Mouse (Mus musculus) neural tube, embryonic 12.5 days (tissue): ENCODE measurements around the gene Odf2l. TPM values are rescaled to one million over a fixed set of nuclear protein-coding genes. Genes with fewer than 3 reads are reported as not detected.

ENCODE experiments used
- ATAC-seq: fragments of 200-750 bp; cut with Nextera tagmentation; 2 replicates; pipeline ENCODE4 v1.8.0; 2017; ENCODE audit warnings: low read depth, mild to moderate bottlenecking, moderate TSS enrichment, moderate library complexity; ENCODE audit not compliant: low FRiP score
- H3K27ac ChIP-seq: fragments of 300-500 bp; sonication (generic); 2 replicates; pipeline ENCODE4 v1.5.1; 2016
- H3K27me3 ChIP-seq: fragments of 300-500 bp; sonication (generic); replicated peaks from 2 replicates; pipeline ENCODE4 v1.6.1; 2016; ENCODE audit warnings: mild to moderate bottlenecking
- H3K36me3 ChIP-seq: fragments of 300-500 bp; sonication (generic); 2 replicates; pipeline ENCODE4 v1.6.1; 2016; ENCODE audit warnings: mild to moderate bottlenecking
- H3K4me1 ChIP-seq: fragments of 300-500 bp; sonication (generic); 2 replicates; pipeline ENCODE4 v1.6.1; 2016
- H3K4me2 ChIP-seq: fragments of 300-500 bp; sonication (generic); replicated peaks from 2 replicates; pipeline ENCODE4 v1.6.1; 2016; ENCODE audit warnings: mild to moderate bottlenecking
- H3K4me3 ChIP-seq: fragments of 300-500 bp; sonication (generic); 2 replicates; pipeline ENCODE4 v1.5.1; 2016
- H3K9ac ChIP-seq: fragments of 300-500 bp; sonication (generic); 2 replicates; pipeline ENCODE4 v1.6.1; 2016; ENCODE audit warnings: mild to moderate bottlenecking
- H3K9me3 ChIP-seq: fragments of 300-500 bp; sonication (generic); 2 replicates; pipeline ENCODE4 v1.6.1; 2016; ENCODE audit warnings: mild to moderate bottlenecking
- WGBS: fragments of 180-500 bp; shearing (Covaris S2); methylation state at CpG from one replicate; pipeline ENCODE4 v1.1.7; 2016; 5-methylcytosine and 5-hydroxymethylcytosine counted together
- polyA plus RNA-seq: library from polyadenylated mRNA; unstranded; fragments of >200 nt; fragmentation: Nextera tagmentation; extraction: Ambion mirVana; gene quantifications from 2 replicates; pipeline ENCODE4 v1.2.1, GENCODE M21; 2016

Odf2l gene
- polyA plus RNA-seq, 1 experiment from 2014 or later, result 25.1 TPM

DNA sequence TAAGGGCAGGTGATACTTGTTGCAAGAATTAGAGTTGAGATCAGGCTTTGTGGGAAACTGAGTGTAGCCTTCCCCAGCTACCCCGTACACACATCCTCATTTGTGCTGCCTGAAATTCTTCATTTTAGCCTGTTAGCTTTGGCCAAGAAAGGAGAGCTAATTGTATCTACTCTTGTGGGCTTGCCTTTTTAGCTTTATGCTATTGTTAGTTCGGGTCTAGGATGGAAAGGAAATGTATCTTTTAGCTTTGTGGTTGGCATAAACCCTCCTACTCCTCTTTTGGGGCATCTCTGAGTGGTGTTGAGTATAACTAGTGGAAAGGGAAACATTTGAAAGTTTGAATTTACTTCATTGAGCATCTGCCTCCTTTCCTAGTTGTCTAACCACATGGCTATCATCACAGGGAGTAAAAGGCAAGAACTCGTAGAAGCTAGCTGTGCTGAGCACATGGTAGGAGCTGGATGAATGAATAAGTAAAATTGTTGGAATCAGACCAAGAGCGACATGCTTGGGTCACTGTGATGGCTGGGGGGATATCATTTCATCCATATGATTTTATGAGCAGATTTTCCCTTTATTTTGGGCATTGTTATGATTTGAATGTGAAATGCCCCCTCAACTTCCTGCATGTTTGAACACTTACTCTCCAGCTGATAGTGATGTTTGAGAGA, 53.1 kb downstream of the Odf2l start:
- no peak for ATAC-seq
- Histone ChIP-seq H3K27me3 (no peaks in the 10 kb centered on the region), H3K9me3 (no peaks in the 10 kb centered on the region), H3K4me3 (no peak overlapping the region), H3K36me3 (no peaks in the 10 kb centered on the region), H3K27ac (no peak overlapping the region), H3K4me2 (no peak overlapping the region), H3K9ac (no peak overlapping the region), H3K4me1 (no peaks in the 10 kb centered on the region)
- 85% methylated on average over 4 of the region's 4 CpGs for WGBS

DNA sequence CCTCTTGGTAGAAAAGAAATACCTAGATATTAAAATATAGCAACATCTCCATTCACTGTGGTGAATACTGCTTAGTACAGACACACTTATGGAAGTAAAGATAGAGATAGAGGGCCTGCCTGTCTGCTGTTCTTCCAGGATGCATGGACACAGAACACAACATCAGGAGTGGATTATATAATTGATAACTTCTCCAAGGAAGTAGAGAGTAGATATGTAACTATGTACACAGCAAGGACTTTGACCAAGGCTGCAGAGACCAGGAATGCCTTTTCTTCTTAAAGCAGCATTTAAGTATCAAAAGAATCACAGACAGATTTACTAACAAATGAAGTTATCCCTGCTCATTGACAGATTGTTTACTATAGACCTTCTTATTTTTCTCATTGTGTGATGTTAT, 66.3 kb downstream of the Odf2l start:
- no peak overlapping the region for H3K4me3 ChIP-seq
- no peak overlapping the region for H3K27ac ChIP-seq

DNA sequence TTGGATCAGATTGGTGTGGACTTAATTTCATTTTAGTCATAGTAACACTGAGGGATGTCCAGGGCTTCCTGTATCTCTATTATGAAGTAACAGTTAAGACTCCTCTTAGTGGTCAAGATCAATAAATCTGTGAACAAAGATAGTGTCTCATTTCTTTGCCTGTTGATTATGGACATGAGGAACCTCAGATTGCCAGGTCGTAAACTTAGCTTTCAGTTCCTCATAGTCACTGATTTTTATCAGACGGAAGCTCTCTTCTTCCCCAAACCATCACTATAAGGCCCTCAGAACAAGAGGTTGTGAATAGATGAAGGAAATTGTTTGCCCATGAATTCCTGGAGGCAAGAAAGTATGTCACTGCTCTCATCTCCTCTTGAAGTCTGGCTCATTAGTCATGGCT, 73.6 kb downstream of the Odf2l start:
- H3K4me3 ChIP-seq, result no peak overlapping the region
- ATAC-seq, result no peak
- H3K4me2 ChIP-seq, result no peak overlapping the region
- H3K36me3 ChIP-seq, result no peaks in the 10 kb centered on the region
- H3K27ac ChIP-seq, result no peak overlapping the region
- no peaks in the 10 kb centered on the region for H3K4me1 ChIP-seq
- WGBS, result 85% methylated on average over 2 of the region's 2 CpGs
- H3K9ac ChIP-seq, result no peak overlapping the region
- H3K9me3 ChIP-seq, result no peaks in the 10 kb centered on the region
- no peaks in the 10 kb centered on the region for H3K27me3 ChIP-seq

More for the DNA sequence above, 66.3 kb downstream of the Odf2l start:
- no peak for ATAC-seq
- H3K27me3 ChIP-seq, result no peaks in the 10 kb centered on the region
- H3K4me2 ChIP-seq, result no peak overlapping the region
- H3K9ac ChIP-seq, result no peak overlapping the region
- no peaks in the 10 kb centered on the region for H3K36me3 ChIP-seq
- H3K4me1 ChIP-seq, result no peaks in the 10 kb centered on the region
- H3K9me3 ChIP-seq, result no peaks in the 10 kb centered on the region

DNA sequence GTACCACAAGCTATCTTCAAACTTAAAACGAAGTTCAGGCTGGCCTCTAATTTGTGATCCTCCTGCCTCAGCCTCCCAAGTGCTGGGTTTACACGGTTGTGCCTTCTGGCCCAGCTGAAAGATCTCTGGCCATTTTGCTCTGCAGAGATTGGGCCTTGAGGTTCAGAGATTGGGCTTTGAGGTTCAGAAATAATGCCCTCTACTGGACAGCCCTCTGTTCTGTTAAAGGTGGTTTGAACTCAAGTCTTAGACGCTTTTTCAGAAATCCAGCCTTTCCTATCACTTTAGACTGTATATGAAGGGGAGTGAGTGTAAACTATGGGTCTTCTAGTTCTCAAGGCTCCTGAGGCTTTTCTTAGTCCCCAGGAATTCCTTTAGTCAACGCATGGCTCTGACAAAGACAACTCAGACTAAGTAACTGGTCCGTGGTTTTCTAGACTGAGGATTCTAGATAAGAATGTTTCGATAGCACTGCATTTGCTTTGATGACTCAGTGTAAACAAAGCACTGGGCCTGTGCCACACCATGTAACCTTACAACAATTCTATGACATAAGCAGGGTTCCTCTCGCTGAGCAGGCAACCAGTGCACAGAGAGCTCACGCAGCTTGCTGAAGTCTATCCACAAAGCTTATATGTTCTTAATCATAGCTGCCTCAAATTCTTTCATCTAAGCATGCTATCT, 77.0 kb downstream of the Odf2l start:
- no peaks in the 10 kb centered on the region for H3K9me3 ChIP-seq
- H3K27ac ChIP-seq, result no peak overlapping the region
- 89% methylated on average over 8 of the region's 8 CpGs for WGBS
- ATAC-seq, result no peak
- H3K4me3 ChIP-seq, result no peak overlapping the region
- H3K4me2 ChIP-seq, result no peak overlapping the region
- no peaks in the 10 kb centered on the region for H3K4me1 ChIP-seq
- no peaks in the 10 kb centered on the region for H3K36me3 ChIP-seq
- no peaks in the 10 kb centered on the region for H3K27me3 ChIP-seq
- H3K9ac ChIP-seq, result no peak overlapping the region

DNA sequence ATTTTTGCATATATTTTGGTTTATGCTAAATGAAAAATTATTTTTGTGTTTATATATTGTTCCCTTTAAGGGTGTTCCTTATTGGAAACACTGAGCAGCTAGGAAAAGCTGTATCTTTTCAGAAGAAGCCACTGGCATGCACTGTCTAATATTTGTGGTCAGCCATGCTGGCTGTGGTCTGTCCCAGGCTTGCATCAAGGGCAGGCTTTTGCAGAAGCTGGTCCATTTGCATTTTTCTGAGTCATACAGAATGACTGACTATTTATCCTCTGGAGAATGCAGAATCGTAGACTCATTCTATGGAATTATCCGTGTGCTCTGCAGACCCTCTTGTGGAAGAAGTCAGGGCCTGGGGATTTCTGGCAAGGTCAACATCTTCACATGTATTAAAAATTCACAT, 79.7 kb downstream of the Odf2l start:
- no peak overlapping the region for H3K4me3 ChIP-seq
- H3K9ac ChIP-seq, result no peak overlapping the region

More for the DNA sequence above, 79.7 kb downstream of the Odf2l start:
- H3K36me3 ChIP-seq, result no peaks in the 10 kb centered on the region
- no peaks in the 10 kb centered on the region for H3K4me1 ChIP-seq
- H3K27me3 ChIP-seq, result no peaks in the 10 kb centered on the region
- H3K4me2 ChIP-seq, result no peak overlapping the region
- 88% methylated on average over 2 of the region's 2 CpGs for WGBS
- ATAC-seq, result no peak
- H3K9me3 ChIP-seq, result no peaks in the 10 kb centered on the region
- no peak overlapping the region for H3K27ac ChIP-seq

Other genes starting within 250 kb of the Odf2l start
- gene Clca4b, start 186.1 kb upstream of the Odf2l start, polyA plus RNA-seq, result not detected in 2 replicates
- not detected in 2 replicates for gene Clca4a, start 143.5 kb upstream of the Odf2l start, polyA plus RNA-seq
- gene Clca1, start 85.8 kb upstream of the Odf2l start, polyA plus RNA-seq, result not detected in 2 replicates
- 0.16 and 0.18 TPM in 2 replicates for gene Clca2, start 19.1 kb upstream of the Odf2l start, polyA plus RNA-seq
- gene Col24a1, start 173.9 kb downstream of the Odf2l start, polyA plus RNA-seq, result 0.98 and 1.2 TPM in 2 replicates